Mouse (Mus musculus) embryonic facial prominence, embryonic 11.5 days (tissue): Measurements from ENCODE around the gene Zfp385b. TPM values are rescaled to one million over a fixed set of nuclear protein-coding genes. Genes with fewer than 3 reads are reported as not detected.
"Not testable (repeated sequence)": the region's sequence is repeated elsewhere in the genome, so short reads cannot be mapped to it uniquely, and the experiment has no call there.

Experiments used
- ATAC-seq: fragments of 200-750 bp; cut with Nextera tagmentation; replicated peaks from 2 replicates; pipeline ENCODE4 v1.8.0; 2017; ENCODE audit warnings: low read depth; ENCODE audit not compliant: insufficient number of reproducible peaks, low FRiP score, low TSS enrichment
- DNase-seq: peaks from one replicate; pipeline ENCODE4 v3.0.0-alpha.2; 2015; ENCODE audit warnings: low spot score
- H3K27ac ChIP-seq: fragments of 300-500 bp; sonication (generic); replicated peaks from 2 replicates; pipeline ENCODE4 v1.5.1; 2014; ENCODE audit warnings: mild to moderate bottlenecking, low read depth, low read length, control low read depth
- H3K27me3 ChIP-seq: fragments of 300-500 bp; sonication (generic); 2 replicates; pipeline ENCODE4 v1.6.1; 2014; ENCODE audit warnings: mild to moderate bottlenecking, low read length, moderate library complexity, mixed read lengths; ENCODE audit not compliant: control insufficient read depth, insufficient read depth
- H3K36me3 ChIP-seq: fragments of 300-500 bp; sonication (generic); replicated peaks from 2 replicates; pipeline ENCODE4 v1.6.1; 2014; ENCODE audit warnings: low read depth, mild to moderate bottlenecking, low read length, moderate library complexity, mixed read lengths; ENCODE audit not compliant: control insufficient read depth, insufficient read depth
- H3K4me1 ChIP-seq: fragments of 300-500 bp; sonication (generic); 2 replicates; pipeline ENCODE4 v1.6.1; 2014; ENCODE audit warnings: low read length, mixed read lengths; ENCODE audit not compliant: control insufficient read depth, insufficient read depth
- H3K4me2 ChIP-seq: fragments of 300-500 bp; sonication (generic); 2 replicates; pipeline ENCODE4 v1.6.1; 2014; ENCODE audit warnings: low read depth, mild to moderate bottlenecking, control low read depth, low read length, moderate library complexity
- H3K4me3 ChIP-seq: fragments of 300-500 bp; sonication (generic); 2 replicates; pipeline ENCODE4 v1.5.1; 2014; ENCODE audit warnings: low read depth, low read length, control low read depth
- H3K9ac ChIP-seq: fragments of 300-500 bp; sonication (generic); replicated peaks from 2 replicates; pipeline ENCODE4 v1.6.1; 2014; ENCODE audit warnings: mild to moderate bottlenecking, control low read depth, low read length
- H3K9me3 ChIP-seq: fragments of 300-500 bp; sonication (generic); replicated peaks from 2 replicates; pipeline ENCODE4 v1.6.1; 2016; ENCODE audit warnings: mild to moderate bottlenecking, low read length, inconsistent platforms, mixed read lengths; ENCODE audit not compliant: control insufficient read depth
- WGBS: fragments of 180-500 bp; shearing (Covaris S2); extraction: QIAGEN DNeasy Blood & Tissue Kit; methylation state at CpG from one replicate; pipeline ENCODE4 v1.1.7; 2014; 5-methylcytosine and 5-hydroxymethylcytosine counted together
- polyA plus RNA-seq: library from polyadenylated mRNA; unstranded; fragments of >200 nt; fragmentation: Nextera tagmentation; extraction: Ambion mirVana; gene quantifications from 2 replicates; pipeline ENCODE4 v1.2.1, GENCODE M21; 2014

Zfp385b gene
- polyA plus RNA-seq, 1 experiment from 2014 or later, result 1.7 TPM

DNA sequence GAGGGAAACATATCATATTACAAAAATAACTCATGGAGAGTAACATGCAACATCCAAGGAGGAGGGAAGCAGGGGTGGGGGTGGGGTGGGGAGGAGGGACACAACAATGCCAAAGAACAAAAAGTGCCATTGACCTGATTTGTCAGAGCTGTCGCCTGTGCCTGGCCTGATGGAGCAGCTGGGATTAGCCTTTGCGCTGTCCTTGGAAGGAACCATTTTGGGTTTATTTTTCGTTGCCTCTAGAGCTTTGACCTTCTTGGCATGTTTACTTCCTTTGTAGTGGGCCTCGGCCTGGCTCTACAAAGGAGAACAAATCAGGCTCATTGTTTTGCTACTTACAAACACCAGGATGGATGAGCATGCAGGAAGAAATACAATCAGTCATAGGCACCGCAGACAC is 369.4 kb downstream of the Zfp385b start:
- not testable (repeated sequence) for H3K4me2 ChIP-seq, H3K36me3 ChIP-seq, H3K9ac ChIP-seq, H3K4me1 ChIP-seq, H3K4me3 ChIP-seq, H3K9me3 ChIP-seq, H3K27me3 ChIP-seq, ATAC-seq, H3K27ac ChIP-seq, DNase-seq
- 49% methylated on average over 5 of the region's 5 CpGs for WGBS

- ATAC-seq, result no peak
- 33% methylated on average over 8 of the region's 8 CpGs for WGBS
- no peak for DNase-seq
These were observed 370.4 kb downstream of the Zfp385b start for GRCm38 (mm10) chr2:77448951-77449480.

GRCm38 (mm10) chr2:77444282-77444681 is 375.2 kb downstream of the Zfp385b start:
- ATAC-seq (no peak), DNase-seq (no peak)
- WGBS, result 90% methylated on average over 8 of the region's 8 CpGs
- Histone ChIP-seq H3K36me3 (no peaks in the 10 kb centered on the region), H3K27ac (no peak overlapping the region), H3K27me3 (no peaks in the 10 kb centered on the region), H3K9me3 (no peaks in the 10 kb centered on the region), H3K4me3 (no peak overlapping the region), H3K4me2 (no peak overlapping the region), H3K4me1 (no peaks in the 10 kb centered on the region), H3K9ac (no peak overlapping the region)

More at GRCm38 (mm10) chr2:77448951-77449480, 370.4 kb downstream of the Zfp385b start:
- no peak overlapping the region for H3K27ac ChIP-seq
- no peak overlapping the region for H3K4me2 ChIP-seq
- no peaks in the 10 kb centered on the region for H3K36me3 ChIP-seq
- H3K27me3 ChIP-seq, result no peaks in the 10 kb centered on the region
- no peaks in the 10 kb centered on the region for H3K4me1 ChIP-seq
- H3K9ac ChIP-seq, result no peak overlapping the region
- no peak overlapping the region for H3K4me3 ChIP-seq
- no peaks in the 10 kb centered on the region for H3K9me3 ChIP-seq

- Histone ChIP-seq H3K27ac (no peak overlapping the region), H3K9ac (no peak overlapping the region), H3K4me3 (no peak overlapping the region), H3K4me2 (no peak overlapping the region), H3K4me1 (no peaks in the 10 kb centered on the region), H3K27me3 (no peaks in the 10 kb centered on the region), H3K9me3 (no peaks in the 10 kb centered on the region), H3K36me3 (no peaks in the 10 kb centered on the region)
- WGBS, result 79% methylated on average over 2 of the region's 2 CpGs
- DNase-seq, result no peak
- no peak for ATAC-seq
These were observed 378.8 kb downstream of the Zfp385b start for GRCm38 (mm10) chr2:77440591-77440990.

GRCm38 (mm10) chr2:77436241-77436759 is 383.1 kb downstream of the Zfp385b start:
- DNase-seq (no peak), ATAC-seq (no peak)
- H3K9ac ChIP-seq, result no peak overlapping the region
- H3K36me3 ChIP-seq, result no peaks in the 10 kb centered on the region
- no peak overlapping the region for H3K27ac ChIP-seq
- no peaks in the 10 kb centered on the region for H3K9me3 ChIP-seq
- WGBS, result 56% methylated on average over 9 of the region's 9 CpGs
- H3K27me3 ChIP-seq, result no peaks in the 10 kb centered on the region
- H3K4me2 ChIP-seq, result no peak overlapping the region
- H3K4me1 ChIP-seq, result no peaks in the 10 kb centered on the region
- no peak overlapping the region for H3K4me3 ChIP-seq

DNA sequence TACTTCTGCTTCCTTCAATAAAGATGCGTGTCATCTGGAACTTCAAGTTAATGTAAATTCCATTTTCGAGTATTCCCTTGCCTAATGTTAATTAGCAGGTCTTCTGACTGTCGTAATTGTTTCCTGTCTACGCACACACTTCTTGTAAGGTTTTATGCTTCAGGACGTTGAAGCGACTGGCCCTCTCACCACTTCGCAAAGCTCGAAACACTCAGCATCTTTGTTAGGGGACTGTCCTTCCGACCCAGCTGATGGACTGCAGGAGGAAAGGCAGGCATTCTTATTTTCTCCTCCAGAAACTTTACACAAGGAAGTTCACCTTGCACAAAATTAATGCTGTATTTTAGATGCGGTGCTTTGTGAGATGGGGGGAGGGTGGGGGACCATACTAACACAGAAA is 400.0 kb downstream of the Zfp385b start:
- H3K9me3 ChIP-seq, result no peaks in the 10 kb centered on the region
- H3K27ac ChIP-seq, result no peak overlapping the region
- no peak overlapping the region for H3K9ac ChIP-seq
- no peak overlapping the region for H3K4me2 ChIP-seq
- H3K27me3 ChIP-seq, result no peaks in the 10 kb centered on the region
- no peak for DNase-seq
- ATAC-seq, result no peak
- WGBS, result 38% methylated on average over 10 of the region's 10 CpGs
- no peak overlapping the region for H3K4me3 ChIP-seq
- no peaks in the 10 kb centered on the region for H3K36me3 ChIP-seq
- H3K4me1 ChIP-seq, result no peaks in the 10 kb centered on the region

GRCm38 (mm10) chr2:77418078-77418477 is 401.4 kb downstream of the Zfp385b start:
- Histone ChIP-seq H3K9ac (no peak overlapping the region), H3K27ac (no peak overlapping the region), H3K9me3 (no peaks in the 10 kb centered on the region), H3K36me3 (no peaks in the 10 kb centered on the region), H3K27me3 (no peaks in the 10 kb centered on the region), H3K4me2 (no peak overlapping the region), H3K4me1 (no peaks in the 10 kb centered on the region), H3K4me3 (no peak overlapping the region)
- 65% methylated on average over 5 of the region's 5 CpGs for WGBS
- DNase-seq (no peak), ATAC-seq (no peak)

GRCm38 (mm10) chr2:77412171-77412570 is 407.3 kb downstream of the Zfp385b start:
- Histone ChIP-seq H3K27me3 (no peaks in the 10 kb centered on the region), H3K36me3 (no peaks in the 10 kb centered on the region), H3K27ac (no peak overlapping the region), H3K4me1 (no peaks in the 10 kb centered on the region), H3K4me2 (no peak overlapping the region), H3K9me3 (no peaks in the 10 kb centered on the region), H3K4me3 (no peak overlapping the region), H3K9ac (no peak overlapping the region)
- ATAC-seq (no peak), DNase-seq (no peak)
- WGBS, result 94% methylated on average over 9 of the region's 9 CpGs
